Mouse (Mus musculus): Measurements from ENCODE around the gene Hagh. TPM values are rescaled to one million over a fixed set of nuclear protein-coding genes. Genes with fewer than 3 reads are reported as not detected.

Hagh gene
- polyA plus RNA-seq, 1 experiment from 2014 or later, result 46.6 TPM

DNA sequence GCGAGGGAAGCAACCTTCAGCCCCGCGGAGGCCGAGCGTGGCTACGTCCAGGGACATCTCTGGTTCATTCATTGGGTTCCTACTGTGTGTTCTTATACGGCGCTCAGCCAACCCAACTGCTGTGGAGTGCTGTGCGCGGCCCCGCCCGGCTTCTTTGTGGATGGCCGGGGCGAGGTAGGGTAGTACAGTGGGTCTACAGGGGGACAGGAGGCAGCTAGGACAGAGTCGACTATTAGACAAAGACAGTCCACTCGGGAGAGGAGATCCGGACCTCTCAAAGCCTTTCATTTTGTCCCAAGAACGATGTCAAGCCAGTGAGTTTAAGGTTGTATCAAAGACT is 47.0 kb downstream of the Hagh start:
- Histone ChIP-seq H3K36me3 (ENCODE audit: control insufficient read depth, insufficient read depth, low read length) (peaks cover 42% of the 10 kb centered on the region), H3K27me3 (ENCODE audit: control insufficient read depth, insufficient read depth, low read length) (no peaks in the 10 kb centered on the region), H3K9me3 (ENCODE audit: control insufficient read depth, low read length) (no peaks in the 10 kb centered on the region), H3K4me1 (ENCODE audit: control insufficient read depth, insufficient read depth, low read length) (peaks cover 18% of the 10 kb centered on the region), H3K27ac (ENCODE audit: low read depth, low read length) (peak overlapping the region; percentile 56), H3K9ac (ENCODE audit: low read depth, low read length) (peak overlapping the region; percentile 87), H3K4me3 (ENCODE audit: low read length) (peak overlapping the region; percentile 74), H3K4me2 (replicated peaks; ENCODE audit: low read depth, low read length) (peak overlapping the region; percentile 92)
- WGBS, result 2% methylated on average over 18 of the region's 18 CpGs
- no peak for ATAC-seq (ENCODE audit: low FRiP score, low TSS enrichment)

DNA sequence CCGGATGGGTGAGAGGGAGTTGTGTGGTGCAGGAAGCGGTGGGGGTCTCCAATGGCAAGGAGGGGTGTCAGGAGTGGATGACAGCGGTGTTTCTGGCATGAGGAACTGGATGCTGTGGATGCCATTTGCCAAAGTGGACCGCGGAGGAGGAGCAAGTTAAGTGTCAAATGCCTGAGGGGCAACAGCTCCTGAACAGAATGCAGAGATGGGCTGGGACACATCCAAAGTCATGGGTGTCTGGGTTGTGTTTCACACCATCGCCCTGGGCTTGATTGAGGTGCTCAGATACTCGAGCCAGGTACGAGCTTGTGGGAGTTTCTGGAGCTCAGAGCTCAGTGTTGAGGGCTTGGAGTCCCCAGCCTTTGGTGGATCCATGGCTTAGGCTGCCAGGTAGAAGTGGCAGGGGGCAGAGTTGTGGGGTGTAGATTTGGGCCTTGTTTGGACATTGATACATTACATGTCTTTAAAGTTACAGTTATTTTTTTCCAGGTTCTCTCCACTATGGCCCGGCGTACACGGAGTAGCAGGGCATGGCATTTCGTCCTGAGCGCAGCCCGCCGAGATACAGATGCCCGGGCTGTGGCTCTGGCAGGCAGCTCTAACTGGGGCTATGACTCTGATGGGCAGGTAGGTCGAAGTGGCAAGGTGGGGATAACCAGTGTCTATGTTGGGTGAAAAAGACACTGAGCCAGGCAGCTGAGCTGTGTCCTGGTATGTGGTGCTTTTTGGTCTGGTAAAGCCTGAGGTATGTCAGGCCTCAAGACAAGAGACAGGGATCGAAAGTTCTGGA is 47.5 kb downstream of the Hagh start:
- Histone ChIP-seq H3K36me3 (ENCODE audit: control insufficient read depth, insufficient read depth, low read length) (peaks cover 47% of the 10 kb centered on the region), H3K27me3 (ENCODE audit: control insufficient read depth, insufficient read depth, low read length) (no peaks in the 10 kb centered on the region), H3K9ac (ENCODE audit: low read depth, low read length) (peak overlapping the region; percentile 87), H3K4me3 (ENCODE audit: low read length) (peak overlapping the region; percentile 74), H3K4me1 (ENCODE audit: control insufficient read depth, insufficient read depth, low read length) (peaks cover 18% of the 10 kb centered on the region), H3K27ac (ENCODE audit: low read depth, low read length) (no peak overlapping the region), H3K4me2 (replicated peaks; ENCODE audit: low read depth, low read length) (peak overlapping the region; percentile 92), H3K9me3 (ENCODE audit: control insufficient read depth, low read length) (no peaks in the 10 kb centered on the region)
- no peak for ATAC-seq (ENCODE audit: low FRiP score, low TSS enrichment)
- WGBS, result 62% methylated on average over 18 of the region's 18 CpGs

DNA sequence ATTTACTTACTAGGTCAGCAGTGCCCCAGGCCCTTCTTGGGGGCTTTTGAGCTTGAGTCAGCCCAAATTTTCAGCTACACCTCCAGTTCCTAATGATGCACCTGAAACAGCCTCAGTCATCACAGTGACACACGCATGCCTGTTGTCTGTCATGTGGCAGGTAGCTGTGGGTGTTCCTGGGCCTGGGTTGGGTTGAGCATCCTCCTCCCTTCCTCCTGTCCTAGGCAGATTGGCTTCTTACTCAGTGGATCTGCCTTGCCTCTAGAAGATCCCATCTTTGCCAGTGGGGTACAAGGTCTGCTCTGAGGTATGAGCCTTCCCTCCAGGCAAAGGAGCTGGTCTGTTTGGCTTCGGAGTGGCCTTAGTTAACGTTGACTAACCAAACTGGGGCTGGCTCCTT is 48.9 kb downstream of the Hagh start:
- Histone ChIP-seq H3K4me1 (ENCODE audit: control insufficient read depth, insufficient read depth, low read length) (peaks cover 21% of the 10 kb centered on the region), H3K9me3 (ENCODE audit: control insufficient read depth, low read length) (no peaks in the 10 kb centered on the region), H3K36me3 (ENCODE audit: control insufficient read depth, insufficient read depth, low read length) (peaks cover 44% of the 10 kb centered on the region), H3K4me2 (replicated peaks; ENCODE audit: low read depth, low read length) (no peak overlapping the region), H3K4me3 (ENCODE audit: low read length) (no peak overlapping the region), H3K9ac (ENCODE audit: low read depth, low read length) (no peak overlapping the region), H3K27ac (ENCODE audit: low read depth, low read length) (no peak overlapping the region), H3K27me3 (ENCODE audit: control insufficient read depth, insufficient read depth, low read length) (no peaks in the 10 kb centered on the region)
- no peak for ATAC-seq (ENCODE audit: low FRiP score, low TSS enrichment)
- WGBS, result 96% methylated on average over 3 of the region's 3 CpGs

DNA sequence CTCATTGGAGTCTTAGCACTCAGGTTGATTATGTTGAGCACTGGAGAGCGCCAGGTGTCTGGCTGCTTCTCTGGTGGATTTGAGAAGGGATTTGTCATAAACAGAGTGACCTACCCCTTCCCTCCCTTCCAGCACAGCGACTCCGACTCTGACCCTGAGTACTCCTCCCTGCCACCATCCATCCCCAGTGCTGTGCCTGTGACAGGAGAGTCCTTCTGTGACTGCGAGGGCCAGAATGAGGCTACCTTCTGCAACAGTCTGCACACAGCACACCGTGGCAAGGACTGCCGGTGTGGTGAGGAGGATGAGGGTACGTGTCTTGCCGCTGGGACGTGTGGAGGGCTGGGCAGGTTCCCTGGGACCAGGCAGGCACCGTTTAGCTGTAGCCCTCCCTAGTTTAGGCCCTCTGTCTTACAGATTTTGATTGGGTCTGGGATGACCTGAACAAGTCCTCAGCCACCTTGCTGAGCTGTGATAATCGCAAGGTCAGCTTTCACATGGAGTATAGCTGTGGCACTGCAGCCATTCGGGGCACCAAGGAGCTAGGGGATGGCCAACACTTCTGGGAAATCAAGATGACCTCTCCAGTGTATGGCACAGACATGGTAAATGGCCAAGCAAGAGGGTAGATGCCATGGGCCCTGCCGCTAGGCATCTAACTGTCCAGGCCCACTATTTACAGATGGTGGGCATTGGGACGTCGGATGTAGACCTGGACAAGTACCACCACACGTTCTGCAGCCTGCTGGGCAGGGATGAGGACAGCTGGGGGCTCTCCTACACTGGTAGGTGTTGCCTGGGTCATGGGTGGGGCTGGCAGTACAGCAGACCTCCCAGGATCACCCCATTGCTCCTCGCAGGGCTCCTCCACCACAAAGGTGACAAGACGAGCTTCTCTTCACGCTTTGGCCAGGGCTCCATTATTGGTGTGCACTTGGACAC is 50.5 kb downstream of the Hagh start:
- Histone ChIP-seq H3K36me3 (ENCODE audit: control insufficient read depth, insufficient read depth, low read length) (peaks cover 40% of the 10 kb centered on the region), H3K9me3 (ENCODE audit: control insufficient read depth, low read length) (no peaks in the 10 kb centered on the region), H3K4me3 (ENCODE audit: low read length) (no peak overlapping the region), H3K27ac (ENCODE audit: low read depth, low read length) (no peak overlapping the region), H3K4me1 (ENCODE audit: control insufficient read depth, insufficient read depth, low read length) (peaks cover 22% of the 10 kb centered on the region), H3K4me2 (replicated peaks; ENCODE audit: low read depth, low read length) (no peak overlapping the region), H3K27me3 (ENCODE audit: control insufficient read depth, insufficient read depth, low read length) (no peaks in the 10 kb centered on the region), H3K9ac (ENCODE audit: low read depth, low read length) (no peak overlapping the region)
- ATAC-seq (ENCODE audit: low FRiP score, low TSS enrichment), result no peak
- WGBS, result 84% methylated on average over 19 of the region's 19 CpGs

DNA sequence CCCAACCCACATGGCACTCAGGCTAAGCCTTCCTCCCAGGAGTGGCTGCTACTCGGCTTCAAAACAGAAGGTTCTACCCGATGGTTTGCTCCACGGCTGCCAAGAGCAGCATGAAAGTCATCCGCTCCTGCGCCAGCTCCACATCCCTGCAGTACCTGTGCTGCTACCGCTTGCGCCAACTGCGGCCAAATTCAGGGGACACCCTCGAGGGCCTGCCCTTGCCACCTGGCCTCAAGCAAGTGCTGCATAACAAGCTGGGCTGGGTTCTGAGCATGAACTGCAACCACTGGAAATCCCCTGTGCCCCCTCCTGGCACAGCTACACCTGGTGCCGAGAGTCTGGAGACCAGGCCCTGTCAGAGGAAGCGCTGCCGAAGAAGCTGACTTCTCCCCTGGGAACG is 51.4 kb downstream of the Hagh start:
- ATAC-seq (ENCODE audit: low FRiP score, low TSS enrichment), result no peak
- no peak overlapping the region for H3K4me2 ChIP-seq (replicated peaks; ENCODE audit: low read depth, low read length)
- no peak overlapping the region for H3K9ac ChIP-seq (ENCODE audit: low read depth, low read length)
- H3K9me3 ChIP-seq (ENCODE audit: control insufficient read depth, low read length), result no peaks in the 10 kb centered on the region
- 90% methylated on average over 13 of the region's 13 CpGs for WGBS
- H3K36me3 ChIP-seq (ENCODE audit: control insufficient read depth, insufficient read depth, low read length), result peaks cover 40% of the 10 kb centered on the region
- peaks cover 27% of the 10 kb centered on the region for H3K4me1 ChIP-seq (ENCODE audit: control insufficient read depth, insufficient read depth, low read length)
- no peak overlapping the region for H3K4me3 ChIP-seq (ENCODE audit: low read length)
- no peaks in the 10 kb centered on the region for H3K27me3 ChIP-seq (ENCODE audit: control insufficient read depth, insufficient read depth, low read length)
- H3K27ac ChIP-seq (ENCODE audit: low read depth, low read length), result no peak overlapping the region

DNA sequence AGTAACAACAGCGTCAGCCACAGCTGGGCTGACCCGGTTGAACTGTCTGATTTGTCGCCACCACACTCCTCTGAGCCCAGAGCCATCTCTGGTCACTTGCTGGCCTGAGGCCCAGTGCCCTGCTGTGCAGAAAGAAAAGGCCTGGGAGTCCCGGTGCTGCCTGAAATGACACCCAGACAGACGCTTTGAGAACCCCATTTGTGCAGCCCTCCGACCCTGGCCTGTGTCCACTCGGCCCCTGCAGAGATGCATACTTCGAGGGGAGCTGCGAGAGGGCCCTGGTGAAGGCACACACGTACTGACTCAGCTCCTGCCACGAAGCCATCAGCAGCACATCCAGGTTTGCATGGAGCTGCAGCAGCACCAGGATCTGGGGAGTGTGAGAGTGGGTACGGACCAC is 52.8 kb downstream of the Hagh start:
- no peak for ATAC-seq (ENCODE audit: low FRiP score, low TSS enrichment)
- Histone ChIP-seq H3K4me1 (ENCODE audit: control insufficient read depth, insufficient read depth, low read length) (peaks cover 24% of the 10 kb centered on the region), H3K9me3 (ENCODE audit: control insufficient read depth, low read length) (no peaks in the 10 kb centered on the region), H3K27ac (ENCODE audit: low read depth, low read length) (no peak overlapping the region), H3K4me3 (ENCODE audit: low read length) (no peak overlapping the region), H3K4me2 (replicated peaks; ENCODE audit: low read depth, low read length) (no peak overlapping the region), H3K27me3 (ENCODE audit: control insufficient read depth, insufficient read depth, low read length) (no peaks in the 10 kb centered on the region), H3K36me3 (ENCODE audit: control insufficient read depth, insufficient read depth, low read length) (peaks cover 46% of the 10 kb centered on the region), H3K9ac (ENCODE audit: low read depth, low read length) (no peak overlapping the region)
- WGBS, result 89% methylated on average over 12 of the region's 12 CpGs

DNA sequence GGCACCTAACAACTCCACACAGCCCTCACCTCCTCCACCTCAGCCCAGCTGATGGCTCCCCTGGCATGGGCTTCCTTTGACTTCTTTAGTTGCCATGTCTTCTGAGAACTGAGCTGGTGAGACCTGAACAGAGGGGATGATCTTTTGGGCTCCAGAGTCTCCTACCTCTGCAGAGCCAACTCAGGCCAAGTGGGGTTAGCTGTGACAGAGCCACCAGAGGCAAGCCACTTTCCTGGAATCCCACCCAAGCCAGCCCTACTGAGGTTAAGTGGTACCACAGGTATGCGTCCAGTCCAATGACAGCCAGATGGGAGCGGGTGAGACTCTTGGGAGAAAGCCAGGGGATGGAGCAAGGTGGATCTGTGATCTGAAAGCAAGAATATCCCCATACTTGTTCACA is 53.3 kb downstream of the Hagh start:
- peaks cover 22% of the 10 kb centered on the region for H3K4me1 ChIP-seq (ENCODE audit: control insufficient read depth, insufficient read depth, low read length)
- H3K27ac ChIP-seq (ENCODE audit: low read depth, low read length), result no peak overlapping the region
- peaks cover 51% of the 10 kb centered on the region for H3K36me3 ChIP-seq (ENCODE audit: control insufficient read depth, insufficient read depth, low read length)
- H3K27me3 ChIP-seq (ENCODE audit: control insufficient read depth, insufficient read depth, low read length), result no peaks in the 10 kb centered on the region
- no peak overlapping the region for H3K4me3 ChIP-seq (ENCODE audit: low read length)
- 93% methylated on average over 2 of the region's 2 CpGs for WGBS
- H3K9ac ChIP-seq (ENCODE audit: low read depth, low read length), result no peak overlapping the region
- H3K4me2 ChIP-seq (replicated peaks; ENCODE audit: low read depth, low read length), result no peak overlapping the region
- no peak for ATAC-seq (ENCODE audit: low FRiP score, low TSS enrichment)
- no peaks in the 10 kb centered on the region for H3K9me3 ChIP-seq (ENCODE audit: control insufficient read depth, low read length)

DNA sequence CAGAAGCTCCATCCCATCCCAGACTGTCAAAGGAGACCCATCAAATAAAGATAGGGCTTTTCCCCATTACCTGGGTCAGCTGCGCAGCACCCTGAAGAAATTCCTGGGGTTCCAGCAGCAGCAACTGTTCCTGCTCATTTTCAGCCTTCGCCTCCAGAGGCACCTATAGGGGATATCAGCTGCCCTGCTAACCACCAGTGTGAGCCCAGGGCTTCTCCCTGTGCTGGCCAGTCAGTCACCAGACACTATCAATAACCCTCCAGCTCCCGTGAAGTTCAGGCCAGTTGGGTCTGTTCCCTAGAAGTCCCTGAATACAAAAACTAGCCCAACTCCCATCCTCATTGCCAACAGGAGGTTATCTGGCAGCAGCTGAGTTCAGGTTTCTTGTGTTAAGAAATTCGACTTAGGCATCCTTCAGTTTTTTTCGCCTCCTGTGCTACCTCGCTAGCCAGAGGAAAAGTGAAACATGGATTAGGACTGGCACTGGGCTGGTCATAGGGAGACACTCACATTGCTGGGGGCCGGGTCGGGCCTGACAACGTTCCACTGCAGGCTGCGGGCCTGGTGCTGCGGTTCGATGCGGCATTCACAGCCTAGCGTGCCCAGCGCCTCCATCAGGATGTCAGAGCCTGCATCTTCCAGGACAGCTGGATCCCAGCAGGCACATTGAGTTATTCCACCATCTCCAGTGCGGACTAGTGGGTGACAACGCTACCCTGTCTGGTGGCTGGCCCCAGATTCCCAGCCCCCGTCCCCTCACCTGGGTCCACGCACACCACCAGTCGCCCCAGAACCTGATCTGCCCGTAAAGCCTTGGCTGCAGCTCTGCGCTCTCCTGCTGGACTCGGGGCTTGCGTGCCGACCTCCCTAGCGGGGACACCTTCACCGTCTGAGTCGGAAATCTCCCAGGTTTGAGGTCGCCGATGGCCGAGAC is 54.4 kb downstream of the Hagh start:
- Histone ChIP-seq H3K36me3 (ENCODE audit: control insufficient read depth, insufficient read depth, low read length) (peaks cover 61% of the 10 kb centered on the region), H3K9me3 (ENCODE audit: control insufficient read depth, low read length) (no peaks in the 10 kb centered on the region), H3K4me3 (ENCODE audit: low read length) (peak overlapping the region; percentile 83), H3K4me1 (ENCODE audit: control insufficient read depth, insufficient read depth, low read length) (peaks cover 22% of the 10 kb centered on the region), H3K27ac (ENCODE audit: low read depth, low read length) (peak overlapping the region; percentile 79; the same call in 1 of the 2 replicates), H3K9ac (ENCODE audit: low read depth, low read length) (peak overlapping the region; percentile 93), H3K4me2 (replicated peaks; ENCODE audit: low read depth, low read length) (peak overlapping the region; percentile 92), H3K27me3 (ENCODE audit: control insufficient read depth, insufficient read depth, low read length) (no peaks in the 10 kb centered on the region)
- WGBS, result 10% methylated on average over 31 of the region's 31 CpGs
- ATAC-seq (ENCODE audit: low FRiP score, low TSS enrichment), result peak; percentile 5; the same call in 1 of the 2 replicates
